Mouse (Mus musculus): ENCODE measurements around the gene Ifngr2.

The Ifngr2 gene

GRCm38 (mm10) chr16:91612525-91612924, 65.7 kb downstream of the Ifngr2 start:
- DNase-seq: no peak

- DNase-seq: no peak
Observed at GRCm38 (mm10) chr16:91614552-91614951, 67.7 kb downstream of the Ifngr2 start.
